Mouse (Mus musculus) T-helper 1 cell (primary cell): ENCODE measurements around the gene Lep.

Source experiments
- in situ Hi-C: fragments of 300-600 bp; cut with MboI, MseI; formaldehyde crosslinking; loops from one replicate; pipeline ENCODE4 v1.15.1; 2025; ENCODE audit warnings: high pct_unique_total_duplicates

Lep gene

GRCm38 (mm10) chr6:29059846-29060685 is at the start of gene Lep:
TSS of gene Lep (plus strand) at chr6:29060220.
- in situ Hi-C loops: no loop called here

- in situ Hi-C loops: no loop called here
Measured at GRCm38 (mm10) chr6:29011651-29012050, 48.4 kb upstream of the Lep start.

GRCm38 (mm10) chr6:29013216-29013615 is 46.8 kb upstream of the Lep start:
- in situ Hi-C loops: no loop called here

GRCm38 (mm10) chr6:29016891-29017412 is 43.1 kb upstream of the Lep start:
- in situ Hi-C loops: no loop called here

GRCm38 (mm10) chr6:29019756-29020720 is 40.0 kb upstream of the Lep start:
- in situ Hi-C loops: loop anchor here (5.0 to 10.0 kb wide), 4 partner anchors 38 to 593 kb away; partner anchors contain the start of genes Fscn3 and Gcc1

GRCm38 (mm10) chr6:29020937-29021336 is 39.1 kb upstream of the Lep start:
- in situ Hi-C loops: loop anchor here (5.0 to 10.0 kb wide), 4 partner anchors 39 to 594 kb away; partner anchors contain the start of genes Fscn3 and Gcc1

- in situ Hi-C loops: loop anchor here (5.0 to 10.0 kb wide), 4 partner anchors 39 to 594 kb away; partner anchors contain the start of genes Fscn3 and Gcc1
Measured at GRCm38 (mm10) chr6:29021501-29021900, 38.5 kb upstream of the Lep start.

- in situ Hi-C loops: loop anchor here (5.0 to 10.0 kb wide), 4 partner anchors 40 to 595 kb away; partner anchors contain the start of genes Fscn3 and Gcc1
Measured at GRCm38 (mm10) chr6:29022115-29022514, 37.9 kb upstream of the Lep start.

GRCm38 (mm10) chr6:29023206-29023967 is 36.6 kb upstream of the Lep start:
- in situ Hi-C loops: loop anchor here (5.0 to 10.0 kb wide), 4 partner anchors 41 to 596 kb away; partner anchors contain the start of genes Fscn3 and Gcc1

- in situ Hi-C loops: loop anchor here (5.0 to 10.0 kb wide), 4 partner anchors 42 to 597 kb away; partner anchors contain the start of genes Fscn3 and Gcc1
Measured at GRCm38 (mm10) chr6:29024000-29024417, 36.0 kb upstream of the Lep start.

- in situ Hi-C loops: loop anchor here (10.0 kb wide), 1 partner anchor 491 kb away; no protein-coding TSS in a partner anchor
Measured at GRCm38 (mm10) chr6:29025796-29026482, 34.1 kb upstream of the Lep start.

GRCm38 (mm10) chr6:29026766-29027165 is 33.3 kb upstream of the Lep start:
- in situ Hi-C loops: loop anchor here (10.0 kb wide), 1 partner anchor 492 kb away; no protein-coding TSS in a partner anchor

- in situ Hi-C loops: loop anchor here (10.0 kb wide), 1 partner anchor 493 kb away; no protein-coding TSS in a partner anchor
Measured at GRCm38 (mm10) chr6:29028129-29028528, 31.9 kb upstream of the Lep start.

- in situ Hi-C loops: loop anchor here (10.0 kb wide), 1 partner anchor 495 kb away; no protein-coding TSS in a partner anchor
Measured at GRCm38 (mm10) chr6:29029521-29029920, 30.5 kb upstream of the Lep start.

- in situ Hi-C loops: no loop called here
Measured at GRCm38 (mm10) chr6:29031216-29031615, 28.8 kb upstream of the Lep start.

- in situ Hi-C loops: no loop called here
Measured at GRCm38 (mm10) chr6:29031704-29032310, 28.2 kb upstream of the Lep start.

GRCm38 (mm10) chr6:29032411-29032810 is 27.6 kb upstream of the Lep start:
- in situ Hi-C loops: no loop called here

- in situ Hi-C loops: no loop called here
Measured at GRCm38 (mm10) chr6:29033981-29034646, 25.9 kb upstream of the Lep start.

GRCm38 (mm10) chr6:29036698-29037097 is 23.3 kb upstream of the Lep start:
- in situ Hi-C loops: no loop called here
